Mouse (Mus musculus) lung, adult 2 months (tissue): ENCODE measurements at regions not wholly inside any gene's neighbourhood (a gene's known extent, or its start where the extent isn't known, plus 50 kb on each side); places are given as distances from the start of the nearest gene placed in this dataset.

ENCODE experiments used
- DNase-seq: peaks from one replicate; pipeline ENCODE4 v3.0.0; 2022
- H3K4me1 ChIP-seq: fragments of 200-500 bp; 2 replicates; pipeline ENCODE4 v1.6.1; 2011; ENCODE audit warnings: low read length; ENCODE audit not compliant: control insufficient read depth, insufficient read depth
- H3K4me3 ChIP-seq: fragments of 200-500 bp; replicated peaks from 2 replicates; pipeline ENCODE3; 2011; ENCODE audit warnings: low read depth, mild to moderate bottlenecking, control low read depth, low read length; ENCODE audit errors: extremely low read depth
- CTCF ChIP-seq: fragments of 200-500 bp; IDR thresholded peaks from 2 replicates; pipeline ENCODE4 v1.5.1; 2011; ENCODE audit warnings: mild to moderate bottlenecking, low read length, control low read depth; ENCODE audit not compliant: insufficient read depth
- POLR2A ChIP-seq: fragments of 200-500 bp; IDR thresholded peaks from 2 replicates; pipeline ENCODE4 v1.6.1; 2011; ENCODE audit warnings: low read depth, mild to moderate bottlenecking, control low read depth, low read length, borderline replicate concordance; ENCODE audit errors: extremely low read depth
- WGBS: fragments of 180-500 bp; shearing (Covaris S2); methylation state at CpG from one replicate; pipeline ENCODE4 v1.1.7; 2018; 5-methylcytosine and 5-hydroxymethylcytosine counted together

DNA sequence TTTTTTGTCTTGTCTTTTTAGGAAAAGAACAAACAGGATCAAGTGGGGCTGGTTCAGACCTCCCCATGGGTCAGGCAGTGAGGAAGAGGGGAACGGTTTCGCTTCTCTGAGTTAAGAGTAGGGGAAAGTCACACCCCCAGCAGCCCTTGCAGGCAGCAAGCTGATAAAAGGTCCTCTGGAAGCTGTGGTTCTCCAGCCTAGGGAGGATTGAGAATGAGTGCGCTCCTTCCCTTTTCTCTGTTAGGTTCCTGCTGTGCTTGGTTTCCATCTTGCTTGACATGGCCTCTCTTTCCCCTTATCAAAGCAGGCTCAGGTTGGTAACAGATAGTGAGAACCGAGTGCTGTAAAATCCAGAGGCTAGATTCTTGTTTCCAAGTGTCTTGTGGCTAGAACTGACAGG is 157.8 kb upstream of the Prdm1 start:
- no peak for TF ChIP-seq POLR2A
- no peak for TF ChIP-seq CTCF
- no peak overlapping the region for H3K4me3 ChIP-seq
- DNase-seq, result no peak
- no peaks in the 10 kb centered on the region for H3K4me1 ChIP-seq
- 73% methylated on average over 4 of the region's 4 CpGs for WGBS

DNA sequence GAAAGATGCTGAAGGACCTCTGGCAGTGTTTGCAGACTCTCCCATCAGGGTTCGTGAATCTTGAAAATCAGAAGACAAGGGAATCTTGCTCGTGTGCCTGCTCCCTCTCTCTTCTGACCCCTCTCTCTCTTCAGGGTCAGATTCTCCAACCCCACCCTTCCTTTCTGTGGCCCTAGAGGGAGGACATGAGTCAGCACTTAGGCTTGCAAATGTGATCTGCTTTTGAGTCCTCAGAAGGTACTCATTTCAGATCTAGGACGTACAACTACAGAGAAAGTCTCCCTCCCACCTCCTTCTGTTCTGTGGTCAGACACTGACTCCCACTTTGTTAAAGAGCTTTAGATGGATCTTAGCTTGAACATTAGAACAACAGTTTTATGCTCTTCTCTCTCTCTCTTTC is 156.9 kb upstream of the Prdm1 start:
- H3K4me3 ChIP-seq, result no peak overlapping the region
- DNase-seq, result no peak
- 36% methylated on average over 3 of the region's 3 CpGs for WGBS
- TF ChIP-seq CTCF, result no peak
- no peak for TF ChIP-seq POLR2A
- H3K4me1 ChIP-seq, result no peaks in the 10 kb centered on the region

DNA sequence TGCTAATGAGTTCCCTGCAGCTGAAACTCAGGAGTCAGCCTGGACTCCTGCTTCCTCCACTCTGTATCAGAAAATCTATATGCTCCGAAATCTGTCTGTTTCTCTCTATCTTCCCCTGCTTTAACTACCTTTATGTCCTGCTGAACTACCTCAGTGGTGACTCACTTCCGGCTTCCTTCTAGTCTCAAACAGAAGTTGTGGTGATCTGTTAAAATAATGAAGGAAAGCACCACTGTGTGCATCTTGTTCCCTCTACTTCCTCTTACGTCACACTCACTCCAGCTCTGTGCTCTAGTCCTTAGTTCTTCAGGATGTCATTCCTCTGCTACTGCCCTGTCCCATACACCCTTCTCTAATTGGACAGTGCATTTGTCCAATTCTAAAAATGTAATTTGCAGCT is 148.2 kb upstream of the Prdm1 start:
- no peak for TF ChIP-seq CTCF
- no peak for TF ChIP-seq POLR2A
- 66% methylated on average over 3 of the region's 3 CpGs for WGBS
- no peak for DNase-seq
- H3K4me3 ChIP-seq, result no peak overlapping the region
- H3K4me1 ChIP-seq, result no peaks in the 10 kb centered on the region

DNA sequence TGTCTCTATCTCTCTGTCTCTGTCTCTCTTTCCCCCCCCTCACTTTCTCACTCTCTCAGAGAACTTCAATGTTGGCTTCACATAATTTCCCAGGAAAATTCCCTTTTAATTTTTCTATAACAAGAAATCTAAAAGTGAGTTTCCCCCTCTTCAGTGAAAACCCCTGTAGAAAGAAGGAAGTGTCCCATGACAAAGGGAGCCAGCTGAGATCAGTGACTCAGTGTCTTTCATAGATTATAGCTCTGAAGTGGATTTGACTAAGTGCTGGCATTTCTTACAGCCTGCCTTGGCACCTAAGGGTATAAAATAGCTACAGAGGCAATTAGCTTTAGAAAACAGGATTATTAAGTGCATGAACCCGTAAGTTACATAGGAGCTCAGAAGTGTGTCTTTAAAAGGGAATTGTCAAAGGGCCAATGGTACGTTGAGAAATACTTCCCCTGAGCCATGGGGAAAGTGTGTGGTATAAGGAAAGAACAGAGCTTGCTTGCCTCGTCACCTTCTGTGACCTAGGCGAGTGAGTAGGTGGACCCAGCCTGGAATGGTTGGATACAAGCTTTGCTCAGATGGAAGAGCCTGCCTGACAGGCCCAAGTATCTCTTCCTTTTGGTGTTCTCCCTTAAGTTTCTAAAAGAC is 137.3 kb upstream of the Prdm1 start:
- TF ChIP-seq CTCF (no peak), POLR2A (no peak)
- WGBS, result 72% methylated on average over 4 of the region's 4 CpGs
- DNase-seq, result no peak
- H3K4me3 ChIP-seq, result no peak overlapping the region
- H3K4me1 ChIP-seq, result no peaks in the 10 kb centered on the region

DNA sequence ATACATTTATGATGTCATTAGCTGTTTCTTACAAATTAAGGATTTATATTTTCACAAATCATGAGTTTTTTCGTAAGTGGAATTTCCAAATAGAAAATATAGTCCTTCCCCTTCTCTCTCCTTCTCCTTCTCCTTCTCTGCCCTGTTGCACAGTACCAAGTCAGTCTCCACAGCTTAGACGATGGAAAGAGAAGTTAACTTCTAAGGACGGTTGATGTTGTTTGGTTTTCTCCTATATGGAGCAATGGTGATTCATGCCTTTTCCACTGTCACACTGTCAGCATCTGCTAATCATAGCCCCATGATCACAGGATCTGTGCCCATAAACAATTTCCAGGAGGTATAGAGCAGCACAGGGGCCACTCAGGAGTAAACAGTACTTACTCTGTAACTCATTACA is 131.2 kb upstream of the Prdm1 start:
- H3K4me3 ChIP-seq, result no peak overlapping the region
- 69% methylated on average over 3 of the region's 3 CpGs for WGBS
- TF ChIP-seq CTCF, result no peak
- no peak for TF ChIP-seq POLR2A
- no peak for DNase-seq
- H3K4me1 ChIP-seq, result no peaks in the 10 kb centered on the region

DNA sequence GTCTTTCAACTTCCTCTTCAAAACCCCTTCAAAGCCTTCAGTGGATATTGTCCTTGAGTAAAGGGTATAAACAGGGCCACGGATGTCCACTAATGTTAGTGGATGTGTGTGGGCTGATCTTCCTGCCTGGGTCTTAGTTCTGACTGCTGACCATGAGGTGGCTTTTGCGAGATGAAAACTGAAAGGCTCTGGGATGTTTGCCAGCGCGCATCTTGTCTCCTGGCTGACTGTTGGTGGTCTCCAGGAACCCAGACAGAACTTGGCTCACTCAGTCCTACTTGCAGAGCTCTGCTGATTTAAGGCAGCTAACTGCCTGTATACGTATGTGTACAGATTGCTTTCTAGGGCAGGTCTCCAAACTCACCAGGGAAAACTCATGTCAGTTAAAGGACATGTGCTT is 125.5 kb upstream of the Prdm1 start:
- no peak for DNase-seq
- TF ChIP-seq POLR2A, result no peak
- no peak for TF ChIP-seq CTCF
- no peaks in the 10 kb centered on the region for H3K4me1 ChIP-seq
- whole genome bisulfite sequencing, result 53% methylated on average over 5 of the region's 5 CpGs
- H3K4me3 ChIP-seq, result no peak overlapping the region

DNA sequence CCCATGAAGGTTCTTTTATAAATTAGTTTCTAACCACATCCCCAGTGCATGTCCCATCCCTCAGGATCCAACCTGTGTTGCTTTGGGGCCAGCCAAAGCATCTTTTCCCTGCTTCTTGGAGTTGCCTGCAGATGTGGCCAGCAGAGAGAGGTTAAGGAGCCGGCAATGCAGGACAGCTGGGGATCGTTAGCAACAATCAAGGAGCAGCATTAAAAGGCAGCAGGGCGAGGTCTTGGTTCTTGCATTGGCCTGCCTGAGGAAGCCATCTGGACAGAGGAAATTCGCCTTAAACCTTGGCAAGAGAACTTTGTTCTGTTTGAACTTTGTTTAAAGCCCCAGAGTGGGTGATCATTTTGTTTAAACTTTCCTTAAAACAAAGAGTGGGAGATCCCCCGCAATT is 118.7 kb upstream of the Prdm1 start:
- Histone ChIP-seq H3K4me1 (no peaks in the 10 kb centered on the region), H3K4me3 (no peak overlapping the region)
- DNase-seq, result no peak
- TF ChIP-seq CTCF, result no peak
- TF ChIP-seq POLR2A, result no peak
- WGBS, result 24% methylated on average over 5 of the region's 5 CpGs

DNA sequence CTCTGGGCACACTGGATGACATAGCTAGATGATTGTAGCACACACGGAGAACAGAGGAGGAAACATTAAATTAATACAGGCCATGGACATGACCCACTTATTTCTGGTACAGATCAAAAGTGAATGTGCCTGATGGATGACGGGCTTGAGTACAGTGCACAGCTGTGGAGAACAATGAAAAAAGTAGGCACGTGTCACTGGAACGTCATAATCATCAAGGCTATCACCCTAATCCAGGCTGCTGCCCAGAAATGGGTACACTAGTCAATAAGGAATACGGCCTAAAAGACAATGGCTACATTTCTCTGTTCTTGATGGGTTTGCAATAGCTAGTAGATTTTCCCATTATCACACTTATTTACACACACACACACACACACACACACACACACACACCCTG is 118.3 kb upstream of the Prdm1 start:
- 69% methylated on average over 5 of the region's 5 CpGs for WGBS
- no peak overlapping the region for H3K4me3 ChIP-seq
- no peaks in the 10 kb centered on the region for H3K4me1 ChIP-seq
- TF ChIP-seq CTCF, result no peak
- no peak for TF ChIP-seq POLR2A
- DNase-seq, result no peak

DNA sequence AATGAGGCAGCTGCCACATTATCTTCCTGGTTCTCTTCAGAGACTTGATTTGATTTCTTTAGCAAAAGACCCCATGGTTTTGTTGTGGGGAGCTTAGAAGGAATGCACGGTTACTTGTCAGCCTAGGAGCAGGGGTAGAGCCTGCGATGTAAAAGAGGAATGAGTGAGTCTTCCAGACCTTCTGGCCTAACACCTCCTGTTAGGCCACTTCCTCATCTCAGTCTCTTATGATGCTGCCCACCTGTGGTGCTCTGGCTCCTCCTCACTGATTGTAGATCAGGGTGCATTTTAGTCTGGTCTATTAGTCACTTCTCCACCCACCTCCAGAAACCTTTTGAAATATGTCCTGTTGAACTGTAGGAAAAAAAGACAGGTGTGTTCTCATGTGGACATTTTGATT is 113.3 kb upstream of the Prdm1 start:
- 85% methylated on average over 2 of the region's 2 CpGs for WGBS
- TF ChIP-seq CTCF (no peak), POLR2A (no peak)
- H3K4me3 ChIP-seq, result no peak overlapping the region
- DNase-seq, result no peak
- H3K4me1 ChIP-seq, result no peaks in the 10 kb centered on the region

DNA sequence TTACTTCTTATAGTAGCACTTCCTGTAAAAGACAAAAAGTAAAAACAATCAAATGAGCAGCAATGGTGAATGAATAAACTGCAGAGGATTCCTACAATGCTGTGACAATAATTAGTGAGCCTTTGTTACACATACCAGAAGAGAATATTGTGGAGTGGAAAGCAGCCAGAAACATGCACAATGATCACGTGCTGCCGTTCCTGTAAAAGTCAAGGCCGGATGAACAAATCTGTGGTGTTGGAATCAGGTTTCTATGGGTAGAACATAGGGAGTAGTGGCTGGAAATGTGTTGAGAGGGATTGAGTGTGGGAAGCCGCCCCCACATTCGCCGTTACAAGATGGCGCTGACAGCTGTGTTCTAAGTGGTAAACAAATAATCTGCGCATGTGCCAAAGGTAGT is 112.3 kb upstream of the Prdm1 start:
- no peak for DNase-seq
- WGBS, result 86% methylated on average over 8 of the region's 8 CpGs
- no peak overlapping the region for H3K4me3 ChIP-seq
- no peaks in the 10 kb centered on the region for H3K4me1 ChIP-seq
- TF ChIP-seq POLR2A (no peak), CTCF (no peak)

DNA sequence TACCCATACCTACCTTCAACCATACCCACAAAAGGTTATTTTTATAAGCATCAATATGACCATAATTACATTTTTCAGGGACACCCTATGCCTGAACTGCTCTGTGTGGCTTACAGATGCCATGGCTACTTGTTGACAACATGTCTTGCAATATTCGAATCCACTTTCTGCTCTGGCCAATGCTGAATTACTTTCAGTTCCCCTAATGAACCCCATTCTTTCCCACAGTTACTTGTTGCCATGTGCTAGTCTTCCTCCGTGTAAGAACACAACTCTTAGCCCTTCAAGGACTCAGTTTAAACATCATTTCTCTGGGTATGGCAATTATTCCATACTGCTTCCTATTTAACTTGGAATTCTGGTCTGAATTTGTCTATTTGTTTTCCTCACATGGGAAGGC is 110.4 kb upstream of the Prdm1 start:
- no peaks in the 10 kb centered on the region for H3K4me1 ChIP-seq
- no peak for DNase-seq
- TF ChIP-seq CTCF, result no peak
- no peak for TF ChIP-seq POLR2A
- 69% methylated on average over 2 of the region's 2 CpGs for WGBS
- no peak overlapping the region for H3K4me3 ChIP-seq

DNA sequence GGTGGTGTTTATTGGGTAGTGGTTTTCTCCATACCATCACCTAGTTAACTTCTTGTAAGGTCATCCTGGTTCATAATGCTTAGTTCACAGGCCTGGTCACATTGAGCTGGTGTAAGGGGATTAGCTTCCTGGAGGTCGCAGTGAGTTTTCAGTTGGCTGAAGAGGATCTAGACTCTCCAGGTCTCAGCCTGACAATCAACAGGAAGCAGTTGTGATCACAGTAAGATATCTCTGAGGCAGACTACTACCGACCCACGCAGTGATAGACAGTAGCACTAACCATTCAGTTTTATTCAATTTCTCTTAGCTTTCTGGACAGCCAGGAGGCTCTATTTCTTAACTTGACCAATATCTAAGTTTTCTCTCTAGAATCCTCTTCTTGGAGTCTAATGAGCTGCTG is 108.5 kb upstream of the Prdm1 start:
- TF ChIP-seq CTCF, result no peak
- Histone ChIP-seq H3K4me1 (no peaks in the 10 kb centered on the region), H3K4me3 (no peak overlapping the region)
- no peak for DNase-seq
- WGBS, result 50% methylated on average over 3 of the region's 3 CpGs
